Mouse (Mus musculus) liver, embryonic 13.5 days (tissue): ENCODE measurements around the gene Lcn6. TPM values are rescaled to one million over a fixed set of nuclear protein-coding genes. Genes with fewer than 3 reads are reported as not detected.
A peak's percentile ranks its signal among the peaks of the same experiment; 100 is the strongest.
"Not testable (repeated sequence)": the region's sequence is repeated elsewhere in the genome, so short reads cannot be mapped to it uniquely, and the experiment has no call there.

Experiments used
- ATAC-seq: fragments of 200-750 bp; cut with Nextera tagmentation; 2 replicates; pipeline ENCODE4 v1.8.0; 2017; ENCODE audit warnings: low read depth, mild to moderate bottlenecking, moderate number of reproducible peaks, moderate library complexity
- DNase-seq: peaks from one replicate; pipeline ENCODE4 v3.0.0; 2022
- H3K27ac ChIP-seq: fragments of 300-500 bp; sonication (generic); 2 replicates; pipeline ENCODE4 v1.5.1; 2015; ENCODE audit warnings: moderate library complexity, mild to moderate bottlenecking, inconsistent platforms
- H3K27me3 ChIP-seq: fragments of 300-500 bp; sonication (generic); 2 replicates; pipeline ENCODE4 v1.6.1; 2015; ENCODE audit warnings: mild to moderate bottlenecking, inconsistent platforms
- H3K36me3 ChIP-seq: fragments of 300-500 bp; sonication (generic); 2 replicates; pipeline ENCODE4 v1.6.1; 2015; ENCODE audit warnings: mild to moderate bottlenecking, inconsistent platforms
- H3K4me1 ChIP-seq: fragments of 300-500 bp; sonication (generic); replicated peaks from 2 replicates; pipeline ENCODE4 v1.6.1; 2015; ENCODE audit warnings: inconsistent platforms
- H3K4me2 ChIP-seq: fragments of 300-500 bp; sonication (generic); 2 replicates; pipeline ENCODE4 v1.6.1; 2015; ENCODE audit warnings: inconsistent platforms, mild to moderate bottlenecking, moderate library complexity
- H3K4me3 ChIP-seq: fragments of 300-500 bp; sonication (generic); replicated peaks from 2 replicates; pipeline ENCODE4 v1.5.1; 2015; ENCODE audit warnings: mild to moderate bottlenecking, inconsistent platforms
- H3K9ac ChIP-seq: fragments of 300-500 bp; sonication (generic); 2 replicates; pipeline ENCODE4 v1.6.1; 2015; ENCODE audit warnings: mild to moderate bottlenecking, inconsistent platforms
- H3K9me3 ChIP-seq: fragments of 300-500 bp; sonication (generic); replicated peaks from 2 replicates; pipeline ENCODE4 v1.6.1; 2016; ENCODE audit warnings: inconsistent platforms
- WGBS: fragments of 180-500 bp; shearing (Covaris S2); methylation state at CpG from one replicate; pipeline ENCODE4 v1.1.7; 2015; ENCODE audit not compliant: insufficient replicate concordance; 5-methylcytosine and 5-hydroxymethylcytosine counted together
- polyA plus RNA-seq: library from polyadenylated mRNA; unstranded; fragments of >200 nt; fragmentation: Nextera tagmentation; extraction: Ambion mirVana; gene quantifications from 2 replicates; pipeline ENCODE4 v1.2.1, GENCODE M21; 2015

Lcn6 gene
- polyA plus RNA-seq, 1 experiment from 2014 or later: not detected

DNA sequence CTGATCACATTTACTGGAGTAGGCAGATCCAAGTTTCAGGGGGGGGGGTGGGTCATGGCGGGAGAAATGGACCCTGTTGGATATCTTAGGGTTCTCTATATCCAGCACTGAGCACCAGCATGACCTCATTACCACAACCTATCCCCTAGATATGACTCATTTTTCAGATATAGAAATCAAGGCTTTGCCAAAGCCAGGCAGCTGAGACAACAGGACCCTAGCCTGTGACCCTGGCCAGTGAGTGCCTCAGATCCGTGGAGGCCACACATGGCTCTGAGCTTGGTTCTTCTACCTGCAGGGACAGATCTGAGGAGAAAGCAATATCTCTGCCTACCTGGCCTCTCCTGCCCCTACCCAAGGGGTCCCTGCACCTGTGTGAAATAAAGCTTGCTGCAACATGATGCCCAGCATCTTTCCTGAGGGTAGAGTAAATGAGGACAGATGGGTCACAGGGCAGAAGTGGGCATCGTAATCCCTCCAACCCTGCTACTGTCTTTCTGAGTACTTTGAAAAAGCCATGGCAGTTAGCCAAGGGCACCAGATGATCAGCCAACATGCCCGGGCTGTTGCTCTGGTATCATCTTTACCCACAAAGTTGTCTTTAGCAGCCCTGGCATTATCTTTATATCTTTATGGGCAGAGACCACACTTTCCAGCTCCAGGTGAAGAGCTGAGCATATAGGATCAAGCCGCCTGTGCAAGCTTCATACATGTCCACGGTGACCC is 15.2 kb upstream of the Lcn6 start:
- ATAC-seq (no peak), DNase-seq (no peak)
- H3K4me1 ChIP-seq: no peaks in the 10 kb centered on the region
- H3K4me3 ChIP-seq: no peak overlapping the region
- no peaks in the 10 kb centered on the region; the same call in 1 of the 2 replicates for H3K27me3 ChIP-seq
- no peak overlapping the region for H3K9ac ChIP-seq
- no peak overlapping the region for H3K27ac ChIP-seq
- H3K9me3 ChIP-seq: no peaks in the 10 kb centered on the region
- 63% methylated on average over 6 of the region's 6 CpGs for WGBS
- H3K36me3 ChIP-seq: no peaks in the 10 kb centered on the region
- H3K4me2 ChIP-seq: no peak overlapping the region

DNA sequence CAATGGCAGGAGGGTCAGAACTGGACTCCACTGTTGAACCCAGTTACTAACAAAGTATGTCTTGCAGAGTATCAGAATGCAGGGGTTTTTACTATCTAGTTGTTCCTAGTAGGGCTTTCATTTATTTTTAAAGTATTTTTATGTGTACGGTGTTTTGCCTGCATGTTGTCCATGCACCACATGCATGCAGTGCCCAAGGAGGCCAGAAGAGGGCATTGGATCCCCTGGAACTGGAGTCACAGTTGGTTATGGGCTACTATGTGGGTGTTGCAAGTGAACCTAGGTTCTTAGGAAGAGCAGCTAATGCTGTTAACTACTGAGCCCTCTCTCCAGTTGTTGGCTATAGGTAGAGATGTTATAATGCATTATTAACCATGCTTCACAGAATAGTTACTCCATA is 13.1 kb upstream of the Lcn6 start:
- ATAC-seq (no peak), DNase-seq (peak; percentile 22)
- H3K4me1 ChIP-seq: no peaks in the 10 kb centered on the region
- no peak overlapping the region for H3K9ac ChIP-seq
- H3K27me3 ChIP-seq: no peaks in the 10 kb centered on the region; the same call in 1 of the 2 replicates
- H3K27ac ChIP-seq: no peak overlapping the region
- H3K9me3 ChIP-seq: no peaks in the 10 kb centered on the region
- 55% methylated on average over 1 of the region's 1 CpGs for whole genome bisulfite sequencing
- no peaks in the 10 kb centered on the region for H3K36me3 ChIP-seq
- H3K4me3 ChIP-seq: no peak overlapping the region
- no peak overlapping the region for H3K4me2 ChIP-seq

DNA sequence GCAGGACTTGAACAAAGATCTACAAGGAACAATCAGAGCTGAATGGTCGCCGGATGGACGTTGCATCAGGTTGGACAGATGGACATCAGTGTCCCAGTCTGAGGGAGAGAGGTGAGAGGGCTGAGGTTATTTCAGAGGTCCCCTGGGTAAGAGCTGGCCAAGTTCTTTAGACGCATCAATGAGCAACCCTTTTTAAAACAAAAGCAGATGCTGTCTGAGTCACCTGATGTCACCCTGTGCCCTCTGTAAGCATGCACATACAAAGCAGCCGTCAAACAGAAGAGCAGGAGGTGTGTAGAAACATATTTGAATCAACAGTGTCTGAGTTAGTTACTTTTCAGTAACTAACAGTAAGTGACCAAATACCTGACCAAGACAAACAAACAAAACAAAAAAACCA is 12.5 kb upstream of the Lcn6 start:
- Histone ChIP-seq H3K4me3 (no peak overlapping the region), H3K9me3 (no peaks in the 10 kb centered on the region), H3K4me2 (no peak overlapping the region), H3K27ac (no peak overlapping the region), H3K27me3 (no peaks in the 10 kb centered on the region; the same call in 1 of the 2 replicates), H3K4me1 (no peaks in the 10 kb centered on the region), H3K36me3 (no peaks in the 10 kb centered on the region), H3K9ac (no peak overlapping the region)
- ATAC-seq: no peak
- DNase-seq: no peak
- WGBS: 61% methylated on average over 5 of the region's 5 CpGs

DNA sequence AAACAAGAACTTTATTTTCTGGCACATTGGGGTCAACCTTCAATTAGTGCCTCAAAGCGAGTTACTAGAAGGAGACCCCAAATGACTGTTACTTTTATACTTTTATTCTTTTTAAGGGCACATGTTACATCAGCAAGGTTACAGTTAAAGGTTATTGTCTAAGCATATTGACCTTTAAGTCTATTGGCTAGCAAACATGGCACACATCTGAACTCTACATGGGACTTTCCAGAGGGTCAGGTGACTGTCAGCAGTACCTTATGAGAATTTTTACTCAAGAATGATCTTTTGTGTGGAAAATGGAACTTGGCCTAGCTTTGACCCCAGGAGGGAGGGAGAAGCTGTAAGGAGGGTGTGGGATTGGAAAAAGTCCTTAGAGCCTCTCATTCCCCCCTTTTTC is 10.1 kb upstream of the Lcn6 start:
- Histone ChIP-seq H3K4me1 (no peaks in the 10 kb centered on the region), H3K27me3 (no peaks in the 10 kb centered on the region; the same call in 1 of the 2 replicates), H3K4me3 (no peak overlapping the region), H3K4me2 (no peak overlapping the region), H3K9ac (no peak overlapping the region), H3K36me3 (no peaks in the 10 kb centered on the region), H3K9me3 (no peaks in the 10 kb centered on the region), H3K27ac (no peak overlapping the region)
- ATAC-seq (no peak), DNase-seq (no peak)
- WGBS: 35% methylated on average over 1 of the region's 1 CpGs

DNA sequence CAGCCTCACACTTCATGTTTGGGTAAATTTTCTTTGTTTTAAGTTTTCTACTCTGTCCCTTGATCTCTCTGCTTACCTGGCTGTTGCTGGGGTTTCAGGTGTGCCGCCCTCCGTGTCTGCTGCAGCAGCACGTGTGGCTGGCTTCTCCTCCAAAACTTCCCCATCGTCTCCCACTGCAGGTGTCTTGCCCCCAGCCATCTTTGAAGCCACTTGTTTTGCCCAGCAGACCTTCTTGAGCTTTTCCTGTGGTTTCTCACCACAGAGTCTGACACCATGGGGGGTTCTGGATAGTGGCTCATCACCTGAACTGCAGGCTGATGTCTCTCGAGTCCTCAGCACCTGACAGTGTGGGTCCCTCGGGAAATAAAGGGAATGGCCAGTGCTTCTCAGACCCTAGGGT is 3.0 kb downstream of the Lcn6 start:
- Histone ChIP-seq H3K4me3 (no peak overlapping the region), H3K27me3 (no peaks in the 10 kb centered on the region), H3K27ac (no peak overlapping the region), H3K36me3 (no peaks in the 10 kb centered on the region), H3K9me3 (no peaks in the 10 kb centered on the region), H3K9ac (no peak overlapping the region), H3K4me1 (no peaks in the 10 kb centered on the region), H3K4me2 (no peak overlapping the region)
- ATAC-seq: no peak
- 60% methylated on average over 6 of the region's 6 CpGs for WGBS
- DNase-seq: no peak

DNA sequence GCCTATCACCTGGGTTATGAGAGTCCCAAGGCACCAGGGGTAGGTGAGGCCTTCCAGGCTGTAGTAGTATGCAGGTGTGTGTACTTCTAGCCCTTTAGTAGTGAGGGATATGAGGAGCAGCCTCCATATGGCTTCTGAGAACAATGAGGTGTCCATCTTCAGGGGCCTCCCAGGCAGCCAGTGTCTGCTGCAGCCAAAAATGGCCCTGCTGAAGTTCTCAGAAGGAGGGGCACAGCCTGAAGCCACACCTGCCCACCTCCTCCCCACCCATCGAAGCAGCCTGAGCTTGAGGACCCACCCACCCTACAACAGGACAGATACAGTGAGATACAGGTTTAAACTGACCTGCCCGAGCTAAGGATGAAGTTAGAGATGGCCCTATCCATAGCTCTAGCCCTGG is 5.8 kb downstream of the Lcn6 start, which contains the start of gene Lcn10:
Gene Lcn10, plus strand, starts transcription at position 301 of the 400 bp plus-strand sequence.
- Histone ChIP-seq H3K9ac (no peak within 1 kb of the TSS), H3K4me3 (no peak within 1 kb of the TSS), H3K27ac (no peak within 1 kb of the TSS), H3K9me3 (no peaks in the 10 kb centered on the region), H3K4me1 (no peaks in the 10 kb centered on the region), H3K27me3 (no peaks in the 10 kb centered on the region), H3K4me2 (no peak within 1 kb of the TSS), H3K36me3 (no peaks in the 10 kb centered on the region)
- DNase-seq: no peak
- 42% methylated on average over 2 of the region's 2 CpGs for WGBS
- no peak for ATAC-seq

DNA sequence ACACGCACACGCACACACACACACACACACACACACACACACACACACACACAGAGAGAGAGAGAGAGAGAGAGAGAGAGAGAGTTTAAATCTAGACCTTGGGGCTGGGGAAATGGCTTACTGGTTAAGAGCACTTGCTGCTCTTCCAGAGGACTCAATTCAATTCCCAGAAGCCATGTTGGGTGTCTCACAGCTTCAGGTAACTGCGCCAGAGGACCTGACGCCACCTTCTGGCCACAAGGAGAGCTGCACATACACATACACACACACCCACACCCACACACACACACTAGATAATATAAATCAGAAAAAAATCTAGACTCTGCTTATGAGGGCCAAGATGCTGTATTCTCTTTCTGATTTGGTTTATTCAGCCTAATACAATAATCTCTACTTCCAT is 10.4 kb downstream of the Lcn6 start:
- Histone ChIP-seq H3K4me3 (no peak overlapping the region), H3K27ac (no peak overlapping the region), H3K9me3 (no peaks in the 10 kb centered on the region), H3K36me3 (no peaks in the 10 kb centered on the region), H3K27me3 (no peaks in the 10 kb centered on the region), H3K9ac (no peak overlapping the region), H3K4me2 (no peak overlapping the region), H3K4me1 (no peaks in the 10 kb centered on the region)
- WGBS: 47% methylated on average over 4 of the region's 4 CpGs
- no peak for DNase-seq
- ATAC-seq: no peak

DNA sequence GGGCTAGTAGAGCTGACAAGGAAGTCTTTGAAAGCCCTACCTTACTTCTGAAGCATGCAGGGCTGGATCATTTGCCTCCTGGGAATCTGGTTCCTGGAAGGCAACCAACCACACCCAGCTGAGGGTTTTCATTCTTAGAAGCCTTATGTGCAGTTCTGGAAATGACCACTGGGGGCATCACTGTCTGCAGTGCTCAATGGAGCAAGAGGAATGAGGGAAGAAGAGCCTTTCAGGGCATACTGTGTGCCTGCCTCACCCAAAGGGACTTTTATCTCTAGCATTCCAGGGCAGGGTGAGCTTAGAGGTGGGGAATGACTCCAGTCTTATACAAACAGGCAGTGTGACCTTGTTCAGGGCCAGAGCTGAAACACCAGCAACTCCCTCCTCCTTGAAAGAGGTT is 18.0 kb downstream of the Lcn6 start:
- Histone ChIP-seq H3K4me2 (no peak overlapping the region), H3K36me3 (no peaks in the 10 kb centered on the region), H3K27me3 (no peaks in the 10 kb centered on the region; the same call in 1 of the 2 replicates), H3K27ac (no peak overlapping the region), H3K9me3 (no peaks in the 10 kb centered on the region), H3K4me3 (no peak overlapping the region), H3K4me1 (no peaks in the 10 kb centered on the region), H3K9ac (no peak overlapping the region)
- DNase-seq (peak; percentile 40), ATAC-seq (no peak)

DNA sequence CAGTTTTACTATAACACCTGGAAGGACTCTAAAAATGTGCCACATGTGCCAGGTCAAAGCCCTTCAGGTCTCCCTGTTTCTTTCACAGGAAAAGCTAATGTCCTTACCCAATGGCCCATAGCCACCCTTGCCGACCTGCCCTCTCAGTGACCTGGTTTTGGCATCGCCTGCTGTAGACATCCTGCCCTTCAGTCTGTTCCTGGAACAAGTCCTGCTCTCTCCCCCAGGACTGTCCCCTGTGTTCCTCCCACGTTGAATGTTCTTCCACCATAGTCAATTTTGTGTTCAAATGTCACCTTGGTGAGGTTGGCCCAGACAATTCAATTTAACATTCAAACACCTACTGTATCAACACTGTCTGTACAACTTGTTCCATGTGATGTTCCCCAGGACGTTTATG is 20.4 kb downstream of the Lcn6 start:
- no peak overlapping the region for H3K9ac ChIP-seq
- no peak for ATAC-seq
- H3K36me3 ChIP-seq: no peaks in the 10 kb centered on the region
- H3K9me3 ChIP-seq: no peaks in the 10 kb centered on the region
- DNase-seq: no peak
- H3K4me3 ChIP-seq: no peak overlapping the region
- H3K27me3 ChIP-seq: no peaks in the 10 kb centered on the region; the same call in 1 of the 2 replicates
- 49% methylated on average over 4 of the region's 4 CpGs for WGBS
- no peak overlapping the region for H3K27ac ChIP-seq
- no peaks in the 10 kb centered on the region for H3K4me1 ChIP-seq
- no peak overlapping the region for H3K4me2 ChIP-seq

DNA sequence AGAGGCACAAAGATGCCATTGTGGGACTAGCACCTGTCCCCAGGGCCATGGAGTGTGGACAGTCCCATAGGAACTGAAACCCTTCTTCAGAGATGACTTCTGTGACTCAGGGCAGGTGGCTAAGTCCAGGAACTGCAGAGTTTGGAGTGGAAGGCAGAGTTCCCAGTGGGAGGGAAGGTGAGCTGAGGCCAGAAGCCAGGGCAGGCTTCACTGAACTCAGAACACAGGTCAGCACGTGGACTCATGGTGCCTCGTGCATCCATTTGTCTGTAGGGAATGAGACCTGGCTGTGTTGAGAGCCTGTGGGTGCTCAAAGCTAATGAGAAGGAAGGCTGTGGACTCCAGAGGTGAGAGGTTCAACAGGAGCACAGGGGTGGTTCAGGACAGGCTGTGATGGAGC is 22.1 kb downstream of the Lcn6 start:
- H3K4me1 ChIP-seq: no peaks in the 10 kb centered on the region
- no peaks in the 10 kb centered on the region for H3K36me3 ChIP-seq
- no peak overlapping the region for H3K4me3 ChIP-seq
- no peak overlapping the region for H3K9ac ChIP-seq
- H3K4me2 ChIP-seq: no peak overlapping the region
- no peak overlapping the region for H3K27ac ChIP-seq
- no peak for DNase-seq
- WGBS: 69% methylated on average over 2 of the region's 2 CpGs
- H3K27me3 ChIP-seq: no peaks in the 10 kb centered on the region
- ATAC-seq: no peak
- no peaks in the 10 kb centered on the region for H3K9me3 ChIP-seq

DNA sequence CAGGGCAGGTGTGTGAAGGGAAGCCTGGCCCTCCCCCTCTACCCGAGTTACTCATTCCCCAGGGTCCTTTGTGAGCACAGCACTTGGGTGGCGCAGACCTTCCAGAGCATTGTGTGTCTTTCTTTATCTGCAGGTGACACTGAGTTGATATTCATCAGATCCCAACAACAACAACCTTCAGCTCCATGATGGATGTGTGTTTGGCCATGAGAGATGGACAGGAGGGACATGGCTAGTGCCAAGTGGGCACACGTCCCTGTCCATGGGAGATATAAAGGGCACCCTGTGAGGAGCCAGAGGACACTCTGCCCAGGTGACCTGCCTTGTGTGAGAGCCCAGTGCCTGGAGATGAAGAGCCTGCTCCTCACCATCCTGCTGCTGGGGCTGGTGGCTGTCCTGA is 23.2 kb downstream of the Lcn6 start, which contains the start of gene Obp2a:
Gene Obp2a, plus strand, starts transcription at position 301 of the 400 bp plus-strand sequence.
- not testable (repeated sequence) for H3K27me3 ChIP-seq, H3K9me3 ChIP-seq, H3K4me2 ChIP-seq, ATAC-seq, H3K4me3 ChIP-seq, H3K36me3 ChIP-seq, H3K4me1 ChIP-seq, H3K27ac ChIP-seq, DNase-seq, H3K9ac ChIP-seq
- 76% methylated on average over 3 of the region's 3 CpGs for WGBS

DNA sequence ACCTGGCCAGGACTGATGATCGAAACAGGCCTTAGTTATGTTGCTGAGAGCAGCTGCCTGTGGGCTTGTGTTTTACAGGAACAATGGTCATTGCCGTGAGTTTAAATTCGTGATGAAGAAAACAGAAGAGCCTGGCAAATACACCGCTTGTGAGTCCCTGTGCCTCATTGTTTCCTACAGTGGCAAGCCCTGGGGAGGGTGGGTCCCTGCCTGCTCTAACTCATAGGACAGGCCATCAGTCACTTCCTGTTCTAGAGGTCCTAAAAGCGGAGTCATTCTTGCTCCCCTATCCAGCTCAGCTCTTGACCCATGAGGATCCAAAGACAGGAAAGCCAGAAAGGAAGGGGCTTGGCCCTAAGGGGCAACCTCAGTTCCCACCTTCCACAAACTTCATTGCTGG is 24.4 kb downstream of the Lcn6 start:
- ATAC-seq: no peak
- DNase-seq: no peak
- no peak overlapping the region for H3K4me2 ChIP-seq
- no peak overlapping the region for H3K4me3 ChIP-seq
- H3K9me3 ChIP-seq: no peaks in the 10 kb centered on the region
- WGBS: 43% methylated on average over 5 of the region's 5 CpGs
- H3K9ac ChIP-seq: no peak overlapping the region
- H3K36me3 ChIP-seq: no peaks in the 10 kb centered on the region
- no peaks in the 10 kb centered on the region for H3K4me1 ChIP-seq
- H3K27ac ChIP-seq: no peak overlapping the region
- H3K27me3 ChIP-seq: peaks cover 4% of the 10 kb centered on the region; the same call in 1 of the 2 replicates
